Mouse (Mus musculus) erythroblast, embryonic 14.5 days (primary cell): ENCODE data around the gene Iqck. TPM values are rescaled to one million over a fixed set of nuclear protein-coding genes. Genes with fewer than 3 reads are reported as not detected.

Source experiments
- H3K27me3 ChIP-seq: 2 replicates; pipeline ENCODE4 v1.6.1; 2012; ENCODE audit warnings: inconsistent platforms; ENCODE audit not compliant: control insufficient read depth
- H3K36me3 ChIP-seq: 2 replicates; pipeline ENCODE4 v1.6.1; 2012; ENCODE audit warnings: mild to moderate bottlenecking, inconsistent platforms; ENCODE audit not compliant: control insufficient read depth
- H3K4me1 ChIP-seq: 2 replicates; pipeline ENCODE4 v1.6.1; 2012; ENCODE audit warnings: inconsistent platforms; ENCODE audit not compliant: control insufficient read depth
- H3K4me3 ChIP-seq: replicated peaks from 2 replicates; pipeline ENCODE3; 2012; ENCODE audit warnings: moderate library complexity, mild to moderate bottlenecking, inconsistent platforms
- H3K9me3 ChIP-seq: 2 replicates; pipeline ENCODE4 v1.6.1; 2012; ENCODE audit warnings: low read length, inconsistent platforms, mixed read lengths; ENCODE audit not compliant: control insufficient read depth
- GATA1 ChIP-seq: IDR thresholded peaks from 2 replicates; pipeline ENCODE4 v1.6.1; 2012; ENCODE audit warnings: low read length, inconsistent platforms, mixed read lengths
- TAL1 ChIP-seq: IDR thresholded peaks from 3 replicates; pipeline ENCODE4 v1.6.1; 2012; ENCODE audit warnings: low read length, inconsistent platforms, mixed read lengths
- polyA plus RNA-seq: library from polyadenylated mRNA; stranded (reverse); fragments of >175 nt; gene quantifications from 2 replicates; pipeline ENCODE4 v1.2.3, GENCODE M21; 2012

Iqck gene
- polyA plus RNA-seq, 1 experiment, result 0.01 TPM

- Histone ChIP-seq H3K36me3 (no peaks in the 10 kb centered on the region), H3K9me3 (no peaks in the 10 kb centered on the region), H3K4me3 (no peak overlapping the region), H3K27me3 (peaks cover 42% of the 10 kb centered on the region), H3K4me1 (0 out of 2 replicates have a peak, but pooled peaks cover 3% of the 10 kb centered on the region)
- TF ChIP-seq GATA1 (no peak), TAL1 (no peak)
Measured at GRCm38 (mm10) chr7:118995671-118996070, 140.1 kb downstream of the Iqck start.

GRCm38 (mm10) chr7:118996137-118996837 is 140.7 kb downstream of the Iqck start:
- no peak overlapping the region for H3K4me3 ChIP-seq
- H3K27me3 ChIP-seq, result peaks cover 42% of the 10 kb centered on the region
- 0 out of 2 replicates have a peak, but pooled peaks cover 3% of the 10 kb centered on the region for H3K4me1 ChIP-seq
- H3K9me3 ChIP-seq, result no peaks in the 10 kb centered on the region
- no peaks in the 10 kb centered on the region for H3K36me3 ChIP-seq
- TF ChIP-seq TAL1 (no peak), GATA1 (no peak)

GRCm38 (mm10) chr7:118999857-119000256 is 144.3 kb downstream of the Iqck start:
- Histone ChIP-seq H3K36me3 (no peaks in the 10 kb centered on the region), H3K4me1 (0 out of 2 replicates have a peak, but pooled peaks cover 3% of the 10 kb centered on the region), H3K9me3 (no peaks in the 10 kb centered on the region), H3K27me3 (peaks cover 14% of the 10 kb centered on the region), H3K4me3 (no peak overlapping the region)
- TF ChIP-seq TAL1 (no peak), GATA1 (no peak)

GRCm38 (mm10) chr7:119001965-119002364 is 146.4 kb downstream of the Iqck start:
- H3K4me3 ChIP-seq, result no peak overlapping the region
- no peaks in the 10 kb centered on the region for H3K4me1 ChIP-seq
- no peak for TF ChIP-seq TAL1
- H3K36me3 ChIP-seq, result no peaks in the 10 kb centered on the region
- no peaks in the 10 kb centered on the region for H3K27me3 ChIP-seq
- H3K9me3 ChIP-seq, result no peaks in the 10 kb centered on the region

GRCm38 (mm10) chr7:119002501-119002900 is 146.9 kb downstream of the Iqck start:
- Histone ChIP-seq H3K4me1 (no peaks in the 10 kb centered on the region), H3K27me3 (no peaks in the 10 kb centered on the region), H3K36me3 (no peaks in the 10 kb centered on the region), H3K4me3 (no peak overlapping the region), H3K9me3 (no peaks in the 10 kb centered on the region)
- no peak for TF ChIP-seq GATA1
- TF ChIP-seq TAL1, result no peak

- Histone ChIP-seq H3K36me3 (no peaks in the 10 kb centered on the region), H3K4me1 (no peaks in the 10 kb centered on the region), H3K4me3 (no peak overlapping the region), H3K9me3 (no peaks in the 10 kb centered on the region), H3K27me3 (no peaks in the 10 kb centered on the region)
- TF ChIP-seq TAL1, result no peak
- no peak for TF ChIP-seq GATA1
Measured at GRCm38 (mm10) chr7:119010854-119011529, 155.4 kb downstream of the Iqck start.

GRCm38 (mm10) chr7:119015736-119016135 is 160.2 kb downstream of the Iqck start:
- Histone ChIP-seq H3K4me1 (no peaks in the 10 kb centered on the region), H3K4me3 (no peak overlapping the region), H3K27me3 (no peaks in the 10 kb centered on the region), H3K36me3 (no peaks in the 10 kb centered on the region), H3K9me3 (no peaks in the 10 kb centered on the region)
- no peak for TF ChIP-seq TAL1
- no peak for TF ChIP-seq GATA1

GRCm38 (mm10) chr7:119019537-119019936 is 164.0 kb downstream of the Iqck start:
- no peaks in the 10 kb centered on the region for H3K27me3 ChIP-seq
- no peaks in the 10 kb centered on the region for H3K9me3 ChIP-seq
- no peak overlapping the region for H3K4me3 ChIP-seq
- no peaks in the 10 kb centered on the region for H3K36me3 ChIP-seq
- H3K4me1 ChIP-seq, result no peaks in the 10 kb centered on the region
- TF ChIP-seq TAL1 (no peak), GATA1 (no peak)

Other genes starting within 250 kb of the Iqck start
- gene Gde1, start 150.0 kb upstream of the Iqck start, polyA plus RNA-seq, result 7.3 and 8.4 TPM in 2 replicates
- 0.18 and 0.22 TPM in 2 replicates for gene Ccp110, start 143.2 kb upstream of the Iqck start, polyA plus RNA-seq
- 1.1 and 1.2 TPM in 2 replicates for gene Vps35l, start 115.5 kb upstream of the Iqck start, polyA plus RNA-seq
- gene Knop1, start 502 bp downstream of the Iqck start, polyA plus RNA-seq, result 0.68 and 1.1 TPM in 2 replicates
- gene Gprc5b, start 139.5 kb downstream of the Iqck start, polyA plus RNA-seq, result 0.07 TPM in 1 of 2 replicates, not detected in the other